Mouse (Mus musculus) adrenal gland, postnatal 36 days (tissue): Measurements from ENCODE around the gene Ltbp1. TPM values are rescaled to one million over a fixed set of nuclear protein-coding genes. Genes with fewer than 3 reads are reported as not detected.

ENCODE experiments used
- DNase-seq, 2 experiments: peaks; one replicate each; pipeline ENCODE4 v3.0.0; 2021; ENCODE audit warnings: mixed read lengths in 1 of 2
- total RNA-seq, 2 experiments: library from RNA; stranded (reverse); gene quantifications; 2 replicates each; pipeline ENCODE4 v1.2.3; 2021

Gene Ltbp1
- total RNA-seq, 2 experiments from 2014 or later, result 12.9 to 15.5 TPM

DNA sequence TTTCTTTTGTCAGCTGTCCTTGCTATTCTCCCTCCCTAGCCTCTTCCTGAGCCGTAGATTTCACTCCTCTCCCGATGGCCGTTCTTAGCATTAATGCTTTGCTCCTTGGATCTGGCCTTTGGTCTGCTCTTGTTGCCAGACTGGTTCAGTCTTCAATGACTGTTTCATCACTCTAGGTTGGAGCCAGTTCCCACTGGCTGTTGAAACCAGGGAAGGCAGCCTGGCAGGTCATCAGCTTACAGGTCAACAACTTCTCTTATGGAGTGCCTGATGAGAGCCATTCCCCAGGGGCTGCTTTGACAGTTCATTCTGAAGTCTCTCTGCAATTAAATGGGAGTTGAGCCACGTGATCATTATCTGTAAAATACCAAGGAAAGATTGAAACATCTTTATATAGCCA, 295.5 kb downstream of the Ltbp1 start:
- peak in 1 of 2 experiments; percentile 21 for DNase-seq

DNA sequence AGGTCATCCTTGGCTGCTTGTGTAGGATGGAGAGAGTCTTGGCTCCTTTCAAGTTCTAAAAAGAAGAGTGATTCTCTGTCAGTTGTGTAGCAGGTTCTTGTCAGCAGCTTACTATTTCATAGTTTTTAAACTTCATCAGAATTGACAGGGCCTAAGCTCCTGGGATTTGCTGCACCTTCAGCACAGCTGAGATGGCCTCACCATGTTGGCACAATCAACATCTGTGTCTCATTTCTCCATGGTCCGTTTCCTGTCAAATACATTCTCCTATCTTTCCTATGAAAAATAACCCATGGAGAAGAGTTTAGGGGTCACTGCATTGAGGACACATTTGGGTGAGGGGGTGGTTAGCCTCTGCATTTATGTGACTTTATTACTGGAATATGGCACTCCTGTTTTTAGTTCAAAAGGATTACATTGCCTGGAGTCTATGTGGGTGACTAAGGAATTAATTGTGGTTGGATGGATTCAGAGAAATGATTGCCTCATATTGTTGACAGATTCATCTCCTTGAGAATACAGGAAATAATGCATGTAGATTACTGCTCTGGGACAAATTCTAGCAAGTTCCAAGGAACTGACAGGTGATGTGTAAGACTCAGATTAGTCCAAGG, 299.5 kb downstream of the Ltbp1 start:
- DNase-seq, result no peak

DNA sequence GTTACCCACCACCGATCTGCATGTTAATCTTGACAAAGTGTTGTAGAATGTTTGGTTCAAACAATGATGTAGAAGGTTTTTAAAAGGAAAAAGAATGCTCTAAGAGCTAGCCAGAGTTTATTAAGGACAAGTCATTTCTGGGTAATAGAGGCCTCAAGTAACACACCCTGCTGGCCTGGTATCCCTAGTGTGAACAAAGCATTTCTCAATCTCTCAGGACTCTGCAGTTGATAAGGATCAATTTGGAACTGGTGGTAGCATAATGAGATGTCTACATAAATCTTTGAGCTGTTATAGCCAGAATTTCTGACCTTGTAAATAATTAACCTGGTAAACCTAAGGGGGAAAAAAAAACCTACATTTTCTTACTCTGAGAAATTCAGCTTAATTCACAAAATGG, 300.3 kb downstream of the Ltbp1 start:
- no peak for DNase-seq

DNA sequence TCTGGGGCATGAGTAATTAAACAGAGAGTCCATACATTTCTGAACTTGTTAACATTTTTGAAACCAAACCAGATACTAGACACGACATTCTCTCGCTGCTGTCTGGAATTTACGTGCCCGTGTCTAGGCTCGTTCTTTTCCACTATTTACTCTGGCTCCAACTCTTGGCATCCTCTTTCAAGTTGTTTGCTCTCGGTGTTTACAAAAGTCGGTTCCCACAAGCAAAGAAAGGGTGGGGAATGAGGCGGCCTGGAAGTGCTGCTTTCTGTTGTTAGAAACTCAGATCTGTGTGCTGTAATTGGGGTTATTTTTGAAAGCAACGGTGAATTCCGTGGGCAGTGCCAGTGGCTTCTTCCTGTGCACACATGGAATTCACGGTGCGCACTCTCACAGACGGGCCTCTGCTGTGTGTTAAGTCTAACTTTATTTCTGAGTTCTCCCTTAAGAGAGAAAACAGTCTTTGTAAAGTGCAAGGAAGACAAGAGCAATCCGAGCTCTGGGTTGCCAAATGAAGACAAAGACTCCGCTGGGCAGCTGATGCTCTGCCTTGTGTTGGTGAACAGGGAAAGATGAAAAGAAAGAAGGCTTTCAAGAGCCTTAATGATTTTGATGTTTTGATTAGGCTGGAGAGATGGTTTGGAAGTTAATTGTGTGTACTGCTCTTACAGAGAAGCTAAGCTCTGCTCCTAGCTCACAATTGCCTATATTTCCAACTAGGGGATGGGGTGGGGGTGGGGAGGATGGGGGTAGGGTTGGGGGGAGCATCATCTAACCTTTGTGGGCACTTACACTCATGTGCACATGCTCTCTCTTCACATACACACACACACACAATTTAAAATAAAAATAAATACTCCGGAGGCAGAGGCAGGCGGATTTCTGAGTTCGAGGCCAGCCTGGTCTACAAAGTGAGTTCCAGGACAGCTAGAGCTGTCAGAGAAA, 302.0 kb downstream of the Ltbp1 start:
- DNase-seq, result no peak

DNA sequence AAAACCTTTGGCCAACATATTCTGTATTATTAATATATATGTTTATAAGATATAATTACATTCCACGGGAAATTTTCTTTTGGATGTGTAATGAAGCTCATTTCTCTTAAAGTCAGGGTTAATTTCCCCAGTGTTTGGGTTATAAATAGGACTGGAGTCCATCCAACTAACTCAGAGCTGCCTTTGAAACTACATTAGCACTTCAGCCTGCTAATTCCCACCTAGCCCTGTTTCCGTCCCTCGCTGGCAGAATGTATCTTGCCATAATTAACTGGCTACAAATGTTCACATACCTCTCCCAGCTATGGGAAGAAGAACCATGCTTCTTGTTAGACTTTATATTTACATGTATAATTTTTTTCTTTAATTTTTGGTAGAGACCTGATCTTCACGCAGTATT, 311.7 kb downstream of the Ltbp1 start:
- no peak for DNase-seq

DNA sequence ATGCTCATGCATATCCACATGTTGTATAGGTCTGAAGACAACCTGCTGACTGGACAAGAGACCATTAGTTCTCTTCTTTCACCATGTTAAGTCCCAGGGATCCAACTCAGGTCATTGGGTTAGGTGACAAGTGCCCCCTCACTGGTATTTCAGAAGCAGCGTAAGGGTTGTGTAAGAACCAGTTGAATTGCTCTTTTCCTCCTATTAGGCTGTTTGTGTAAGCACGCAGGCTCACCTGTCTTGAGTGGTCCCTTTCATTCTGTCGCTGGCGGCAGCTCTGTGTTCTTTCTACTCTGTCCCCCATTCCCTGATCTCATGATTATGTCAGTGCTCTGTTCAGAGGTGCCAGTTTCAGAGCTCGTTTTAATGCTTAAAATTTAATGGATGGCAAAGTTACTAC, 317.9 kb downstream of the Ltbp1 start:
- DNase-seq, result no peak

DNA sequence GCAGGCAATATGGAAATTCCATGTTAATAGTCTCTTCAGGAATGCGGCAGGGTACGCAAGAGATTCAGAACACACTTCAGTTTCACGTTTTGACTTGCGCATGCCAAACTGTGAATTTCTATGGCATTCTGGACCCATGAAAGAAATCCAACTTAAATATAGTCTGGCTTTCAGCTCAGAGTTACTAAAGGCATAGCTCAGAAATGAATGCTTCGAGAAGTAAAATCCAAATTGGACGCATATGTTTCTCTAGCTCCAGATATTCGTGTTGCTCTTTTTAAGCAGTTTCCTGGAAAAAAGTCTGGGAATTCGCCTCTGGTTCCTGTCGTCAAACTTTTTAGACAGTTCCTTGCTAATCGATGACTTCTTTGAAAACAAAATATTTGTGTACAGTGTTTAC, 318.4 kb downstream of the Ltbp1 start:
- no peak for DNase-seq

DNA sequence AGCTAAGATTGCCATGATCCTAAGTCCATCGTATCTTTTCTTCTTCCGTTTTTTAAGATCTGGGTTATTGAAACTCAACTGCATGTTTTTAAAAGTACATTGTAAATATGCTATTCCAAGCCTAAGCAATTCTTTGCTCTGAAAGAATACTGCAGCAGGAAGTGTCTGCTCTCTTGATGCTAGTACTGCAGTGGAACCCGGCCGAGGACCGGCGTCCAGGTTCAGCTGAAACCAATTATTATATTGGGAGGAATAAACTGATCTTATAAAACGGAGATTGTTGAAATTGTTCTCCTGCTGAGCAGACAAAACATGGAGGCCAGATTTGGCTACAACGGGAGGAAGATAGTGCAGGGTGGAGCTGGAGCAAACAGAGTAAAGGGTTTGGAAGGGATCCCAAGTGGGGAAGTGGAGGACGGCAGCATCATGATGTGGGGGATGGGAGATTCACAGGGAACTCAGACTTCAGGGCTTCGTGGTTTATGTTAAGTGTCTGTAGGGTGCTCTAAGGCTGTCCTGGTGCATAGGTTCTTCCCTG, 322.8 kb downstream of the Ltbp1 start:
- DNase-seq, result no peak

DNA sequence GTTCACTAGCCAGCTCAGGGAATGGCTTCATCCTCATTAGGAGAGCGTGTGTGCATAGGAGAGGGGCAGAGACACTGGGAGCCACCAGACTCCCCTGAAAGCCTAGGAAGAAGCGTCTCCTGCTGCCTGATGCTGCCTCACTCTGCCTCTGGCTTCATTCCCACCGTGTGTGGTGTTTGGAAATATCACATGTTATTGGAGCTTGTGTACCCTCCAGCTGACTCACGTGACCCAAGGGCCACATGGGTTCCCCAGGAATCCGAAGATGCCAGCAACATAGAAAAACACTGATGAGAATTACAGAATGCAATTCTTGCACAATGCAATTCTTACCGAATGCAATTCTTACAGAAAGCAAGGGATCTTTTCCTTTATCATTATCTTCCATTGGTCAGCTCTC, 325.0 kb downstream of the Ltbp1 start:
- no peak for DNase-seq

DNA sequence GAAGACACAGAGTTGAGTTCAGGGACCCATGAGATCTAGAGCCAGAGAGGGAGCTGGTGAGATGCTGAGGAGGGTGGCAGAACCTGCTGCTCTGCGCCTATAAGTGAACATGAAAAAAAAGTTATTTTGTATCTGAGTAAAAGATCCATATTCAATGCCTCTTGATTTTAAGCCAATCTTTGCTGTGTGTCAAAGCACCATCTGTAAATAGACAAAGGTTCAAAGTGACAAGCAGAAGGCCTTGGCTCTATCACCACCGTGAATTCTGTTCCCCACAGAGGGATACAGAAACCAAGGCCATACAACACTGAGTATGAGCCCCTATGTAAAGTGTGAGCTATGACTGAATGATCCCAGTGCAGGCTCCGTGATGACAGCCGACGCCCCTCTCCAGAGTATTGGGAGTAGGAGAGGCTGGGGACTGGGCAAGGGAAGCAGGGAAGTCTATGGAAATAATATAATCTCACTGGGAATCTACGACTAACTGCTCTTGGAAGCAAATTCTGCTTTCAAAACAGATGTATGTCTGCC, 326.1 kb downstream of the Ltbp1 start:
- DNase-seq, result no peak

DNA sequence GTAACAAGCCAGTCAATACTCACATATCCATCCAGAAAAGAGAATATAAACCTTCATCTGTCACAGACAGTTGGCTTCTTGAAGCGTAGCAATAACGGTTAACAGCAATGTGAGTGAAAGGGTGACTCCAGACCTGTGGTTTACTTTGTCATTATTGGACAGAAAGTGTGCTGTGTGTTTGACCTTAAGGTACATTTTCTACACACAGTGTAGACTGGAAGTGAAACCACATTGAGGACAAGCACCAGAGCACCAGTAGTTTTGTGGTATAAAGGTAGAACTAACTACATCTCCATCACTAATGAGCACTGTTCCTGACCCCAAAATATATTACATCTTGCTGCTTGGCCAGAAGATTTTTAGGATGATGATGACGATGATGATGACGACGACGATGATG, 326.9 kb downstream of the Ltbp1 start:
- DNase-seq, result no peak

DNA sequence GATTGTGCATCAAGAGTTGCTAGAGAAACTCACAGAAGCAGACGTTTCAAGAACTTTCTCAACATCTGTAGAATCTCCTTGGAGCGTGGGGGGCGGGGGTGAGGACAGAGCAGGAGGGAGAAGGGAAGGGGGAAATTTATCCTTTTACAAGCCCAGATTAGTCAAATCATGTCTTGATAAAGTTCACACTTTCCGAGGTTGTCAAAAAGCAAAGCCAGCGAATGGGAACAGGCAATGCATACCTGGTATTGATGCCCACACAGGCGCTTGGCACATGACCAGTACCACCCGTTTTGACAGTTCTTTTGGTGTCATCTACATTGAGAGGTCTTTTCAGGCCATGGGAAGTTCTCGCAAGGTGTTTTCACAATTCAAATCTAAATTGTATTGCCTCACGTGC, 327.6 kb downstream of the Ltbp1 start:
- no peak for DNase-seq

DNA sequence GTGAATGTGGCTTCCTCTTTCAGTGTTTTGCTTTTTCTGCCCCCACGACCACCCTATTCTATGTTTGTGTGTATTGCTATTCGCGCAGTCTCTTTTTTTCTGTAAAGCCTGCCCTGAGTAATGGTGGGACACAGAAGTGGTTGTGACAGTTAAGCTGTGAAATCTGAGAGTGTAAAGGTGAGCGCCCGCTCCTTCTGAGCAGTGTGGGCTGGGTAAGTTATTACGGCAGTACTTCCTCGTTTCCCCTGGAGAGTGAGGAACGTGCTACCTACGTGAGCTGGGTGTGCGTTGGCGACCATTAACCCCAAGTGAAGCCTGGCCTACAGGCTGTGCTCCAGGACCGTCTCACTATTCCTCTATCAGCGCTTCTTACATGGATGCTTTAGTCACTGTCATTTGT, 328.4 kb downstream of the Ltbp1 start:
- DNase-seq, result no peak

DNA sequence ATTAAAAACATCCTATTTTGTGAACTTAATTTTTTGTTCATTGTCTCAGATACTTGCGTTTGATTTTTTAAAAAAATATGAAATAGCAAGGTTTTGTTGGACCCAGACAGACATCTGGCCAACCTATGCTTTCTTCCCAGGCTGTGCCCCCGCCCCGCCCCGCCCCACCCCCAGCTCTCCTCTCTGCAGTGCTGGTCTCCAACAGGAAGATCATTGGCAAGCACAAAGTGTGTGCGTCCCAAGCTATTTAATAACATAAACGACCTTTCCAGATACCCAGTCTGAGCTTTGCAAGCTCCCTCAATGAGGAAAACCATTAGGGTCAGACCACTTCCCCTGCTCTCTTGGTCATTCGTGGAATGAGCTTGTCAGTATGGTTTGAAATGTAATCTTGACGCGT, 330.3 kb downstream of the Ltbp1 start:
- no peak for DNase-seq

DNA sequence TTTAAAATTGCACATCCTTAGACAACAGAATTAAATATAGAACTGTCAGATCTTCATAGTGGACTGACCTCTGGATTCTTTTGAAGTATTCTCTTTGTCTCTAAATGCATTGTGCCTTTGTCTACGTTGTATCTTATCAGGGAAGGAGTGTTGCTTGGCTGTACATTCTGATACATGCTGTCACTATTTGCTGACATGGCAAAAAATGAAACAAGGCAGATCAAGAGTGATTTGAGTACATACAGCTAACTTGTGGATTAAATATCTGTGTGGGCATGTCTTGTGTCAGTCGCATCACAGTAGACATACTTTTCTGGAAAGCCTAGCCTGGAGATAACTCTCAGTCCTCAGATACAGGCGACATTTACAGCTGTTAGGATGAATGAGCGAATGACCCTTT, 335.9 kb downstream of the Ltbp1 start:
- no peak for DNase-seq

DNA sequence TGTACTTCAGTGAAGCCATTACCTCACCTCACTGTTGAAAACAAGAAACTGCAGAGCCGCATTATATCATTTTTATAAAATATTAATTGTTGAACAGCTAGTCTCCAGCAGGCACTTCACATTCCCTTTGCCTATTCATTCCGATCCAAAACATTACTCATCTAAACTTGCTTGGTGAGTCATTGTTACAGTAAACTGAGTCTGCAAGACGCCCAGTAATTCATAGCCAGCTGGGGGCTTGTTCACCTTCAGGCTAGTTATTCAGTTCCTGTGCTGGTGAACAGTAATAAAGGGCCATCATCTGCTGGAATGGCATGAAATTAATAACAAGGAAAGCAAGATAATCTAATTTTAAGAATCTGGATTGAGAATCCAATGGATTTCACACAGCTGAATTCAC, 339.7 kb downstream of the Ltbp1 start:
- DNase-seq, result no peak

DNA sequence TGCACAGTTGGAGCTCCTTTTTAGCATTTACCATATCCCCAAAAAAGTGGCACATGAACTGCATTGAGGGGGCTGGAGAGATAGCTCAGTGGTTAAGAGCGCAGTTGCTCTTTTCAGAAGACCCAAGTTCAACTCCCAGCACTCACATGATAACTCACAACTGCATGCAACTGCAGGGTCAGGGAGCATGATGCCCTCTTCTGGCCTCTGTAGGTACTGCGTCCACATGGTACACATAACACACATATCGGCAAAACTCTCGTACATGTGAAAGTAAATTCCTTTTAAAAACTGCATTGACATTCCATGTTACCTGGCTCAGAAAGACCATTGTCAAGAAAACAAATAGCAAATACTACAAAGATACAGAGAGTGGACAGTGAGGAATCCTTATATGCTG, 342.0 kb downstream of the Ltbp1 start:
- no peak for DNase-seq

DNA sequence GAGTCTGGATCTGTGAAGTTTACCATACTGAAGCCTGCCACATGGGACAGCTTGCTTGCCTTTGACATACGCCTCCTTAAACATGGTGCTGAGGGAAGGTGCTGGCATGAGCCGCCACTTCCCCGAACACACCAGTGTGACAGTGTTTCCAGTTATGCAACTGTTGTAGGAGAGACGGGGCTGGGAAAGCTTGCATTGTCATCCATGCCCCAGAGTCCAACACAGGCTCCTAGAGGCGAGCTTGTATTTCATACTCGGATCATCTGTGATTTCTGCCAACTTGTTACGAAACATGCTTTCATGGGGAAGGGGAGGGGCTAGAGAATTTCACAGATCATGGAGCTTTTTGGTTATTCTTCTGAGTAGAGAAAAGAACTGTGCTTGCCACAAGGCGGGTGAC, 343.7 kb downstream of the Ltbp1 start:
- DNase-seq, result peak; percentile 10 to 11

DNA sequence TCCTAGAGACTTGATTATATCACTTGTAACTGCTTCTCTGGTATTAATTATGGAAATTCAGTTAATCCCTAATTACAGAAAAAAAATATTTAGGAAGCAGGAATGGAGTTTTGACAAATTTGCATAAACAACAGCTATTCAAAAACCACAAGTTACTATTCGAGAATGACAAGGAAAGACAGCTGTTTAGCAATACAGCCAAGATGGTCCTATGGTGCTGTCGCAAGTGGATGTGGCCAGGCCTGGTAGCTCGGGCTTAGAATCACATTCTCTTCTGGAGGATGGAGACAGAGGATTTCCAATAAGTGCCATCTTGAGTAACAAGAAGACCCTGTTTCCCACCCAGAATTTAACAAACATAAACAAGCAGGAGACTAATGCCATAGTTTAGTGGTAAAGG, 344.2 kb downstream of the Ltbp1 start:
- no peak for DNase-seq

DNA sequence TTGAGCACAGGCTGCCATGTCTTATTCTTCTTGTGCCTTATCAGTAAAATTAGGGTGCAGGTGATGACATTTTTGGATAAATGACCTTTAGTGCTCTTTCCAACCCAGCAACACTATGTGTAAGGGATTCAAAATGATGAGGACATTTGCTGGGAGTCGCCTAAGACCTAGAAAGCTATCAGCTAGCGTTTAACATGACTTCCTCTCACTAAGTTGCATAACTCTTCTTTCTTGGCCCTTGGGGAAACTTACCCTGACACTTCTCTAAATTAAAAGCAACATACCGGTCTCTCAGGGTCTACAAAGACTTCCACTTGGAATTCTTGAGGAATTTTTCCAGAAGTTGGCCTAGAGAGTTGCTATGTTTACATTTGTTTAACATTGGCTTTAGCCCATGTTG, 348.0 kb downstream of the Ltbp1 start:
- no peak for DNase-seq

DNA sequence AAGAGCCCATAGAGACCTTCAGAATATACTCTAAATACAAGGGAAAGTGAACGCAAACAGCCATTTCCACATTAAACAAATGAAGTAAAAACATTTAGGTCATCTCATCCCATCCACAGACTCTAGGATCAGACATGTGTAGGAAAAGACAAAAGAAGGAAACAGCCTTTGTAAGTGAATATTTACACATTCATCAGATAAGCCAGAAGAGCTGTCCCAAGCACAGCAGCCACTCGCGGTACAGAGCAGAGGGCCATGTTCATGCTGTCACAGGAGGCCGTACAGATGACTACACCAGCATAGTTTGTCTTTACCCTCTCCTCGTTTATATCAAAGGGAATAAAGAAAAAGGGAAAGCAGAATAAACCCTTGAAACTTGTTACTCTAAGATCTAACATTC, 350.1 kb downstream of the Ltbp1 start:
- DNase-seq, result no peak

DNA sequence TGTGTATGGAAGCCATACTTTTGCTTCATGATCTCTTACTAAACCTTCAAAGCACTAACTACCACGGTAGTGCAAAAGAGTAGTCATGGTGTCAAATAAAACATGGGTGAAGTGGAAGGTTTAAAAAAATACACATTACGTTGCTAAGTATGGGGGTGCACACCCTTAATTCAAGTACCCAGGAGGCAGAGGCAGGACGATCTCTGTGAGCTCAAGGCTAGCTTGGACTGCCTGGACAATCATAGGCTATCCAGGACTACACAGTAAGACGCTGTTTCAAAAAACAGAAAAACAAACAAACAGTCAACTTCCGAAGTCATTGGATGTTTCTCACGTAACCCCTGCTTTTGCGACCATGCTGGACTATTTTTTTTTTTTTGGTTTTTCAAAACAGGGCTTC, 354.7 kb downstream of the Ltbp1 start:
- DNase-seq, result no peak

DNA sequence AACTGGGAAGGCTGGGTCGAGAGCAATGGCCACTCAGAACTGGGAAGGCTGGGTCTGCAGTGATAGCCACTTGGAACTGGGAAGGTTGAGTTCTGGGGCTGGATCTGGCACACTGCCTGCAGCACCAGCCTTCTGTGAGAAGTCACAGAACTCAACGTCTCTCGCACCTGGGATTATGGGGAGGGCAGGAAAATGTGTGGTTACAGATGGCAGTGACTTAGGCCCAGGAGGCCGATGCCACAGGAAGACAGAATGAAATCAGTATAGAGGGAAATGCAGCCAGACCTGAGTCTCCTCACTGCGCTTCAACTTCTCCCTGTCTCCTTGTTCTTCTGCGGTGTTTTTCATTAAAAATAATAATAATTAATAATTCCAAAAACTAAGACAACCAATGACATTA, 361.0 kb downstream of the Ltbp1 start:
- no peak for DNase-seq
